Mouse (Mus musculus): ENCODE data around the gene Rcan2. TPM values are rescaled to one million over a fixed set of nuclear protein-coding genes. Genes with fewer than 3 reads are reported as not detected.
"Not testable (repeated sequence)": the region's sequence is repeated elsewhere in the genome, so short reads cannot be mapped to it uniquely, and the experiment has no call there.

The Rcan2 gene
- polyA plus RNA-seq, 1 experiment from 2014 or later = 109 TPM

DNA sequence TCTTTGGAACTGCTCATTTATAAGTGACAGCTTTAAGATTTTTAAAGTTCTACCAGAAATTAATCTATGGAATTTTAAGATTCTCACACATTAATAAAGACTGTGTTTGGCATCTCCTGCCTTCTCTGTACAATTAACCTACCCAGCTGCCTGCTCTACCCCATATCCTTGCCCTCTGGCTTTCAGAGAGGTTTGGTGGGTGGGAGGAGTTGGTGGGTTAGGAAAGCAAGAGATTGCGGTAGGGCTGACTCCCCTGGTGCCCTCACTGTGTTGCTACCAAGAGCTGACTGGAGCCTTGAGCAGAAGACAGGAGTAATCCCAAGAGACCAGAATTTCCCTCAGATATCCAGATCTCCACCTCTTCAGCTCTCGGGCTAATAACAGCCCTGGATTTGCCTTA lies 21.5 kb downstream of the Rcan2 start:
- in situ Hi-C loops (cut with MboI; ENCODE audit: low pct_unique_long_range_greater_than_20kb) = no loop called here
- CTCF ChIA-PET = interaction anchor here (1.0 to 2.1 kb wide), 2 partner anchors 19 to 24 kb away, joined by 3 to 4 read pairs; no protein-coding TSS in a partner anchor
- ATAC-seq = no peak
- POLR2A ChIA-PET = no interaction called here
- no peak for DNase-seq (ENCODE audit: low read depth, low spot score)
- no peaks in the 10 kb centered on the region for H3K27me3 ChIP-seq
- no peak for TF ChIP-seq CTCF (IDR thresholded peaks at IDR 0.05)

DNA sequence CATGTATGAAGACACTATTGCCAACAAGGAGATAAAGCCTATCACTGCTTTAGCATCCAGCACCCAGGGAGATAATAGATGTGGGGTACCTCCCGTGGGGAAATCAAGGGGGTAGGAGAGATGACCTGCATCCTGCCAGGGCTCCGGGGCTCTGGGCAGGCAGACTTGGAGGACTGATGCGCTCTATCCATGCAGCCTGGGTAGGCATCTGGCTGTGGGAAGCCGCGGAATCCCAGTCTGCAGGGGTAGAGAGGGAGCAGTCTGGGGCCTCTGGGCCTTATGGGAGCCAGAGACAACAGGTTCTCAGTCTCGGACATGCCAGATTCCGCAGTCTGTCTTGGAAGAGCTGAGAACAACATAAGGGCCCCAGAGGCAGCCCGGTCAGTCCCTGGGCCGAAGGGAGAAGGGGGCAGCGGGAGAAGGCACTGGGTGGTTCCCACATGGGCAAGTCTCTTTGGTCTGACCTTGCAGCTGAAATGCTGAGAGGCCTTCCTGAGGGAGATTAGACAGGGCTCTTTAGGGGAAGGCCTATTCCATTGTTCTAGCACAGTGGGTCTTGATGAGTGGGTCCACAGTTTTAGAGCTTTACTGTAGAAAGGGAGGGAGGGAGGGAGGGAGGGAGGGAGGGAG lies 23.7 kb downstream of the Rcan2 start:
- ATAC-seq = no peak
- in situ Hi-C loops (cut with MboI; ENCODE audit: low pct_unique_long_range_greater_than_20kb) = no loop called here
- TF ChIP-seq CTCF (IDR thresholded peaks at IDR 0.05) = no peak
- ChIA-PET POLR2A (no interaction called here), CTCF (no interaction called here)
- DNase-seq (ENCODE audit: low read depth, low spot score) = no peak
- H3K27me3 ChIP-seq = no peaks in the 10 kb centered on the region

DNA sequence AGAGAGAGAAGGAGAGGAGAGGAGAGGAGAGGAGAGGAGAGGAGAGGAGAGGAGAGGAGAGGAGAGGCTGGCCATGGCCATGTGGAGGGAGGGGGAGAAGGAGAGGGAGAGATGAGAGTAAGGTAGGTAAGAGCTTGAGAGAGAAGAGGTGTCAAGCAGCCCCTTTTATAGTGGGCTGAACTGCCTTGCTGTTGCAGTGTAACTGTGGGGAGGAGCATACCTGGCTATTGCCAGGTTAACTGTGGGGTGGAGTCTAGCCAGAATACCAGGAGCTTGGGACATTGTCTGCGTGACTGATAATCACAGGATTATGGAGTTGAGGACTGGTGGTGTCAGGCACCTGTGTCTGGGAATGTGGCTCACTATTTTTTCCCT lies 24.2 kb downstream of the Rcan2 start:
- CTCF ChIA-PET; in situ Hi-C loops (cut with MboI; ENCODE audit: low pct_unique_long_range_greater_than_20kb); POLR2A ChIA-PET; DNase-seq (ENCODE audit: low read depth, low spot score); ATAC-seq; H3K27me3 ChIP-seq: not testable (repeated sequence)

DNA sequence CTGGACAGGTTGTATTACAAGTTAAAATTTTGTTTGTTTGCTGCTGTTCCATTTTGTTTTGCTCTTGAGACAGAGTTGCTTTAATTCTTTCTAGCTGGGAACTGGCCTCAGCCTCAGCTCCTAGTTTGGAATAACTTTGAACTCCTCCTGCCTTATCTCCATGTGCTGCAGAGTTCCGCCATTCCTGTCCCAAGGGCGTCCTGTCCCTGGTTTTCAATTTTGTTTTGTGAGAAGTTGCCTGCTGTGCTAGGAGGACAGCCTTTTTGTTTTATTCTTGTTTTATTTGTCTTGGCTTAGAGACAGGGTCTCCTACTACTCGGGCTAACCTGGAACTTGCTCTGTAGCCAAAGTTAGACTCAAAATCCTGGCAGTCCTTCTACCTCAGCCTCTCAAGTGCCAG lies 26.1 kb downstream of the Rcan2 start:
- ATAC-seq (no peak), DNase-seq (ENCODE audit: low read depth, low spot score) (no peak)
- TF ChIP-seq CTCF (IDR thresholded peaks at IDR 0.05) = no peak
- ChIA-PET POLR2A (no interaction called here), CTCF (no interaction called here)
- in situ Hi-C loops (cut with MboI; ENCODE audit: low pct_unique_long_range_greater_than_20kb) = no loop called here
- H3K27me3 ChIP-seq = no peaks in the 10 kb centered on the region

DNA sequence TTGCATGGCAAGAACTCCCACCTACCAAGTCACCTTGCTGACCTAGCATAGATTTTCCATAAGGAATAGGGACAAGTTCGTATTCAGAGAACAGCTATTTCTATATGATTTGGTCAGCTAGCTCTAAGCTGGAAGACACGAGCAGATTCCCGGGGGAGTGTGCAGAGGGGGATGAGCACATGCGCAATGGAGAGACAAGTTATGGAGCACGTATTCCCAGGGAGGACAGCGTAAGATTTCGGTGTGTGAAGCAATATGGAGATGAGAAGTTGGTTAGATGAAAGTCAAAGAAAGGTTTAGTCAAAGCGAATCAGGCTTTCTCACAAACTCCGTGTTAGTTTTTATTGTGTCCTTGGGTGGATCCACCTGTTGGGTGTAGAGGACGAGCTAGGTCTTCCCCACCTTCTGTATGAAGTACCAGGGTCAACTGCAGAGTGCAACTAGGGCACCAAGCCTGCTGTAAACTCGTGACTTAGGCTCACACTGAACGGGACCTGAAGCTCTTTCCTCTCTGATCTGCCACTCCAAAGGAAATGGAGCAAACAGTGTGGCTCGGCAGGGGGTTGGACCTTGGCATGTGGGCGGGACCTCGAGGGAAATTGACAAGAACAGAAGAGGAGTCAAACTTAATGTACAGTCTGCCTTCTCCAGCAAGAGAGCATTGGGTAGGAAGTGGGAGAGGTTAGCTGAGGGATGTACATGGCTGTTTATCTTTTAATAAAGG lies 31.4 kb downstream of the Rcan2 start:
- no peak for TF ChIP-seq CTCF (IDR thresholded peaks at IDR 0.05)

DNA sequence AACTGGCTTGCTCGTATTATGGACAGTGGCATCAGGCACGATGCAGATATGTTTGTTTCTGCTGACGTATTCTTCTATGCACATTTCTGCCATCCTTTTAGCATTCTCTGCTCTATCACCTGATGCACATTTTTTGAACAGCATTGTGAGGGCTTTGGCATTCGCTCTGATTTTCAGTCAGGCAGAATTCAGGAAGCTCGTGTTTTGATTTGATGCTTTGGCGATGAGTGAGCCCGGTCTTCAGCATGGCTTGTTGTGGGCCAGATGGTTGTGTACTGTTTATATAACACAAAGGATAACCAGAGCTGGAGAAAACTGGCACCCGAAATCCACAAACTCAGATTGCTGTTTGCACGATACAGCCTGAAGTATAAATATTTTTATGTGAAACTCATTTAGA lies 39.1 kb downstream of the Rcan2 start:
- DNase-seq (ENCODE audit: low read depth, low spot score) (no peak), ATAC-seq (no peak)
- in situ Hi-C loops (cut with MboI; ENCODE audit: low pct_unique_long_range_greater_than_20kb) = no loop called here
- H3K27me3 ChIP-seq = no peaks in the 10 kb centered on the region
- POLR2A ChIA-PET = no interaction called here
- CTCF ChIA-PET = interaction anchor here (1.5 kb wide), 1 partner anchor 11 kb away, joined by 4 read pairs; no protein-coding TSS in a partner anchor
- no peak for TF ChIP-seq CTCF (IDR thresholded peaks at IDR 0.05)

More for the DNA sequence above, 31.4 kb downstream of the Rcan2 start:
- ChIA-PET POLR2A (no interaction called here), CTCF (interaction anchor here (0.6 to 2.0 kb wide), 3 partner anchors 10 to 36 kb away, joined by 3 to 6 read pairs (median 4); no protein-coding TSS in a partner anchor)
- in situ Hi-C loops (cut with MboI; ENCODE audit: low pct_unique_long_range_greater_than_20kb) = no loop called here
- ATAC-seq = no peak
- DNase-seq (ENCODE audit: low read depth, low spot score) = no peak
- no peaks in the 10 kb centered on the region for H3K27me3 ChIP-seq

DNA sequence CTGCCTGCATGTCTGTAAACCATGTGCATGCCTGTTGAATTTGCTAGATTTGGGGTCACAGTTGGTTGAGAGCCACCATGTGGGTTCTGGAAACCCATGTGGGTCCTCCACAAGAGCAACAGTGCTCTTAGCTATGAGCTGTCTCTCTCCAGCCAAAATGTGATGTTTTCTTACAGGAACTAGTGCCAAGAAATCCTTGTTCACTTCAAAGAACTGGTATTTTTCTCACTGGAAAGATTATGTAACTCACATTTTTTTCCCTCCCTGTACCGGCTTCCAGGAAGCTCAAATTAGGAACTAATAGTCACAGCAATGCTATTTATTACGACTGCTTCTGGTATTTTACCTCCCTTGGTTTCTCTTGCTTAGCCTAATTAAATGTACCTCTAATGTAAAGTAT lies 45.6 kb downstream of the Rcan2 start:
- CTCF ChIA-PET = interaction anchor here (0.8 to 1.8 kb wide), 6 partner anchors 9 to 45 kb away, joined by 3 to 4 read pairs (median 4); partner anchors contain the start of gene Rcan2
- DNase-seq (ENCODE audit: low read depth, low spot score) (peak; percentile 78), ATAC-seq (peak; percentile 69)
- in situ Hi-C loops (cut with MboI; ENCODE audit: low pct_unique_long_range_greater_than_20kb) = no loop called here
- no peaks in the 10 kb centered on the region for H3K27me3 ChIP-seq
- TF ChIP-seq CTCF (IDR thresholded peaks at IDR 0.05) = no peak
- POLR2A ChIA-PET = no interaction called here

DNA sequence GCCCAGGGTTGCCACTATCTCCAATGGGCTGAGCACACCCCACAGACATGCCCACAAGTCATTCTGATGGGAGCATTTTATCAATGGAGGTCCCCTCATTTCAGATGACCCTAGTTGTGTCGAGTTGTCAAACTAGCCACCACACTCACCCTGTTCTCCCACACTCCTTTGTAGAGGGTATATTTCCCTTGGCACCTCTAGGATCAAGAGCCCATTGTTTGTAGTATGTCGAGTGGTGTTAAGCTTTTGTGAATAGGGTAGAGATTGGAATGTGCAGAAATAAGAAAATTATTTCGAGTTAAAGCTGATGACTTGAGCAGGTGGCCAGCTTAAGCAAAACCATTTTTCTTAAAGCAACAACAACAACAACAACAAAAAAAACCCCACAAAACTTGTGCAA lies 47.8 kb downstream of the Rcan2 start:
- ATAC-seq (no peak), DNase-seq (ENCODE audit: low read depth, low spot score) (no peak)
- CTCF ChIA-PET = interaction anchor here (0.9 to 1.5 kb wide), 4 partner anchors 14 to 142 kb away, joined by 3 to 4 read pairs (median 4); no protein-coding TSS in a partner anchor
- TF ChIP-seq CTCF (IDR thresholded peaks at IDR 0.05) = no peak
- H3K27me3 ChIP-seq = no peaks in the 10 kb centered on the region
- in situ Hi-C loops (cut with MboI; ENCODE audit: low pct_unique_long_range_greater_than_20kb) = no loop called here
- POLR2A ChIA-PET = no interaction called here

DNA sequence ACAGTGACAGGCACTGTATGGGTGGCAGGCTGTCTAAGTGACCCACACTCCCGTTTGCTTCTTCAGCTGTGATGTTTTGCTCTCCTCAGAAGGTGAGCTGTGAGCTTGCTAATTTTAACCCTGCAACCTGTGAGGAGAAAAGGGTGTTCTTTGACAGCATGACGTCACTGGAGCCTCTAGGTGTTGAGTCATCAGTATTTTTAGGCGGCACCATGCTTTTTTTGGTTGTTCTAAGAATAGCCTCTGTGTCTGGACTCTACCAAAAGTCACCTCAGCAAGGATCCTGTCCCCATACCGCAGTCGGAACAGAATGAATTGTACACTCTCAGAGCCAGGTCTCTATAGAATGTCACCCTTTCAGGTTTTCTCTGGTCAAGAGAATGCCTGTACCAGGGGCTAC lies 54.0 kb downstream of the Rcan2 start:
- no peaks in the 10 kb centered on the region for H3K27me3 ChIP-seq
- POLR2A ChIA-PET = no interaction called here
- no peak for TF ChIP-seq CTCF (IDR thresholded peaks at IDR 0.05)
- CTCF ChIA-PET = no interaction called here
- in situ Hi-C loops (cut with MboI; ENCODE audit: low pct_unique_long_range_greater_than_20kb) = no loop called here
- DNase-seq (ENCODE audit: low read depth, low spot score) (no peak), ATAC-seq (no peak)

DNA sequence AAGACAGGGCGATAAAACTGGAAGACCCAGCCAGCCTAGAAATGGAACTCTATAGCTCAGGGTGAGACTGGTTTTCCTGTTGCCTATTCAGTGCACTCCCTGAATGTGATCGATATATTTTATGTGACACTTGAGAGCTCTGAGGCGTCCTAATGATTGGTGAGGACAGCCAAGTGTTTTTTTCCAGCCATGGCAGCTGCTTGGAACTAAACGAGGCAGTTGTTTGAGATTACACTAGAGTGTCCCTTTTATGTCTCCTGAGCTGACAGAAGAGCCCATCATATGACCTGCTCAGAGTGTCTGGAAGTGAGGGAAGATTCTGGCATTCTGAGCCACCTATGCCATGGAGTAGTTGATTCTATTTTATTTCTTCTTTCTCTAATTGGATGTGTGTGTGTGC lies 54.9 kb downstream of the Rcan2 start:
- in situ Hi-C loops (cut with MboI; ENCODE audit: low pct_unique_long_range_greater_than_20kb) = no loop called here
- no peak for ATAC-seq
- POLR2A ChIA-PET = interaction anchor here (0.6 kb wide), 2 partner anchors 19 to 1477 kb away, joined by 3 read pairs; no protein-coding TSS in a partner anchor
- H3K27me3 ChIP-seq = no peaks in the 10 kb centered on the region
- CTCF ChIA-PET = interaction anchor here (1.1 kb wide), 1 partner anchor 14 kb away, joined by 4 read pairs; no protein-coding TSS in a partner anchor
- no peak for DNase-seq (ENCODE audit: low read depth, low spot score)
- TF ChIP-seq CTCF (IDR thresholded peaks at IDR 0.05) = no peak

DNA sequence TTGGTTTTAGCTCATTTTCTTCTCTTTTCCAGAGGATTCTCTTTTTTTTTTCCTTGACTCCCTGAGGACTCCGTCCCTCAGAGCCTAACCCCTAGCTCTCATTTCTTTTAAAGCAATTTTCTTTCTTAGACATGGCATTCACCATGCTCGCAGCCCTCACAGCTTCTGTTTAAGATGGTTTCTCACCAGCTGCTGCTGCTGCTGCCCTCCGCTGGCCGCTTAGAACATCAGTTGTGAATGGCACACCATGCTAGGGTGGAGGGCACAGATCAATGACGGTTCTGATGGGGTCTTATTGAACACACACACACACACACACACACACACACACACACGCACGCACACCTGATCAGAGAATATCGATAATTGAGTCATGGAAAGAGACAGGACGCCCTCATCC lies 67.7 kb downstream of the Rcan2 start:
- ChIA-PET CTCF (interaction anchor here (0.6 to 4.6 kb wide), 14 partner anchors 10 to 203 kb away, joined by 3 to 36 read pairs (median 4); partner anchors contain the start of genes Cyp39a1 and Slc25a27), POLR2A (no interaction called here)
- no peak for ATAC-seq
- H3K27me3 ChIP-seq = no peaks in the 10 kb centered on the region
- TF ChIP-seq CTCF (IDR thresholded peaks at IDR 0.05) = peak; percentile 48
- in situ Hi-C loops (cut with MboI; ENCODE audit: low pct_unique_long_range_greater_than_20kb) = loop anchor here (5.0 to 10.0 kb wide), 2 partner anchors 167 to 604 kb away; no protein-coding TSS in a partner anchor
- no peak for DNase-seq (ENCODE audit: low read depth, low spot score)

Data from Patski (cell line).